Mouse (Mus musculus): ENCODE measurements around the gene Cops9. TPM values are rescaled to one million over a fixed set of nuclear protein-coding genes. Genes with fewer than 3 reads are reported as not detected.

Cops9 gene
- polyA plus RNA-seq, 2 experiments from 2014 or later, result 241 to 311 TPM

Other genes starting within 250 kb of the Cops9 start
- 100 to 1,000 TPM; 175 to 212 TPM for gene Ndufa10, start 168.1 kb downstream of the Cops9 start, polyA plus RNA-seq (2017; shearing (Covaris generic))
- gene Olfr1416, start 156.9 kb downstream of the Cops9 start, polyA plus RNA-seq (2017; shearing (Covaris generic)), result under 1 TPM in 1 of 2 experiments, not detected in 1; 0.11 TPM
- not detected for gene Olfr1415, start 145.9 kb downstream of the Cops9 start, polyA plus RNA-seq (2017; shearing (Covaris generic))
- gene Olfr1414, start 123.3 kb downstream of the Cops9 start, polyA plus RNA-seq (2017; shearing (Covaris generic)), result not detected
- gene Olfr1413, start 70.7 kb downstream of the Cops9 start, polyA plus RNA-seq (2017; shearing (Covaris generic)), result not detected
- not detected for gene Olfr1412, start 56.2 kb downstream of the Cops9 start, polyA plus RNA-seq (2017; shearing (Covaris generic))
- gene Olfr1411, start 47.6 kb downstream of the Cops9 start, polyA plus RNA-seq (2017; shearing (Covaris generic)), result not detected
- gene Olfr1410, start 36.2 kb downstream of the Cops9 start, polyA plus RNA-seq (2017; shearing (Covaris generic)), result not detected
- gene Olfr12, start 24.2 kb downstream of the Cops9 start, polyA plus RNA-seq (2017; shearing (Covaris generic)), result not detected
- 1 to 10 TPM; 2.3 to 3.9 TPM for gene Otos, start 6.9 kb upstream of the Cops9 start, polyA plus RNA-seq (2017; shearing (Covaris generic))
- 1 to 10 TPM; 1.6 to 2.2 TPM for gene Gpc1, start 189.7 kb upstream of the Cops9 start, polyA plus RNA-seq (2017; shearing (Covaris generic))

All from activated CD4-positive, CD25-positive, alpha-beta regulatory T cell, adult 4 months (primary cell).